28 mouse cellular contexts compared by ENCODE assay signal in the genomic region with DNA sequence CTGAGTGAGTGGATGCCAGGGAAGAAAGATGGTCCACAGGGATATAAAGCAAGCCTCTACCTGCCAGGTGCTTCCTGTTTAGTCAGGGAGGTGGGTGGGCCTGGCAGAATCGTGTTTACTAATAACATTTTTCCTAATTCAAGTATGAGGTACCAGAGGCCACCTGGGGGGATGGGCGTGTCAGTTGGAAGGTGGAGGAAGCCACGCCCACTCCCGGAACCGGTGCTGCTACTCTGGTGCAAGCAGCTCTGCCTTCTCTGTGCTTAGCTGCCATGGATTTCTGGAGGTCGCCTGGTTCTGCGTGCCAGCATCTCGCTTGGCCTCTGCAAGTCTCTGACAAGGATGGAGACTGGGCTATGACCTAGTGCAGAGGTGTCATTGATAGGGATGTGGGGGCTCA. TPM values are rescaled to one million over a fixed set of nuclear protein-coding genes. Genes with fewer than 3 reads are reported as not detected.
DNase-seq lines count a peak whose midpoint lies in the region; ATAC-seq and TF ChIP-seq lines count a peak whose summit lies in the region.
"Had no signal": no experiment of that assay in that cellular context is flagged by ENCODE, and none has a peak within 500 bp of the region (broad histone marks: within the 10 kb centered on the region; RNA-seq: fewer than 3 reads in every experiment).

No protein-coding gene starts in this region.

- H3K27ac ChIP-seq in kidney, embryonic 14.5 days (ENCODE audit: low read depth, low read length) = no peak overlapping the region
- H3K27ac ChIP-seq in ES-Bruce4 (ENCODE audit: insufficient read depth, low read length) = 0 out of 2 replicates have a peak overlapping the region, but pooled peaks have one; percentile 29
- H3K27ac ChIP-seq in embryonic facial prominence, embryonic 15.5 days (replicated peaks) = no peak overlapping the region
- H3K27ac ChIP-seq: heart, embryonic 15.5 days; hindbrain, embryonic 13.5 days; kidney, postnatal 0 days; layer of hippocampus, adult 2 months; limb, embryonic 13.5 days; liver, embryonic 13.5 days had no signal

- WGBS in kidney, embryonic 14.5 days = 39% methylated on average over 8 of the region's 8 CpGs
- 24% methylated on average over 8 of the region's 8 CpGs for WGBS in embryonic facial prominence, embryonic 15.5 days

- DNase-seq in kidney, postnatal 14 days = peak; percentile 22
- DNase-seq in urinary bladder, postnatal 10 days (ENCODE audit: low spot score) = peak; percentile 26
- DNase-seq in retina, embryonic 14.5 days (ENCODE audit: low spot score) = no peak
- DNase-seq in cerebellum, adult 11 months = no peak
- DNase-seq: adrenal gland, postnatal 14 days; cerebellum, adult 8-10 months; cerebellum, postnatal 36 days; embryo, embryonic 11 days; heart, postnatal 36 days; layer of hippocampus, postnatal 36 days; liver, embryonic 13.5 days; lung, adult 2 months; lung, postnatal 14 days; midbrain, embryonic 14.5 days; right cerebral cortex, postnatal 25 days; thymus, adult 2 months; thymus, postnatal 4 days had no signal

- no peak for TF ChIP-seq POLR2A in ES-Bruce4 (IDR thresholded peaks at IDR 0.05; ENCODE audit: insufficient read depth, low read length)

- H3K4me3 ChIP-seq in kidney, embryonic 14.5 days (ENCODE audit: low read length) = no peak overlapping the region
- no peak overlapping the region for H3K4me3 ChIP-seq in ES-Bruce4 (ENCODE audit: low read depth, low read length)
- H3K4me3 ChIP-seq in embryonic facial prominence, embryonic 15.5 days (replicated peaks) = no peak overlapping the region
- H3K4me3 ChIP-seq: heart, embryonic 15.5 days; hindbrain, embryonic 13.5 days; layer of hippocampus, adult 2 months; limb, embryonic 13.5 days; liver, embryonic 13.5 days had no signal

- H3K4me1 ChIP-seq in kidney, embryonic 14.5 days (ENCODE audit: control insufficient read depth, insufficient read depth, low read length) = peaks cover 11% of the 10 kb centered on the region; the same call in 1 of the 2 replicates
- peaks cover 6% of the 10 kb centered on the region for H3K4me1 ChIP-seq in ES-Bruce4 (ENCODE audit: control insufficient read depth, insufficient read depth, low read length)
- H3K4me1 ChIP-seq in embryonic facial prominence, embryonic 15.5 days = peaks cover 6% of the 10 kb centered on the region
- H3K4me1 ChIP-seq: liver, embryonic 13.5 days had no signal

- H3K9me3 ChIP-seq in kidney, embryonic 14.5 days (ENCODE audit: control insufficient read depth, low read length) = no peaks in the 10 kb centered on the region
- no peaks in the 10 kb centered on the region for H3K9me3 ChIP-seq in ES-Bruce4 (replicated peaks; ENCODE audit: control insufficient read depth, insufficient read depth, low read length, poor library complexity, severe bottlenecking)
- no peaks in the 10 kb centered on the region for H3K9me3 ChIP-seq in embryonic facial prominence, embryonic 15.5 days (replicated peaks)
- H3K9me3 ChIP-seq: heart, embryonic 15.5 days; hindbrain, embryonic 13.5 days; limb, embryonic 13.5 days; liver, embryonic 13.5 days had no signal

- H3K9ac ChIP-seq in kidney, embryonic 14.5 days (ENCODE audit: low read depth, low read length) = no peak overlapping the region
- no peak overlapping the region for H3K9ac ChIP-seq in ES-Bruce4 (ENCODE audit: low read depth, poor library complexity, severe bottlenecking)
- no peak overlapping the region for H3K9ac ChIP-seq in embryonic facial prominence, embryonic 15.5 days
- H3K9ac ChIP-seq: heart, embryonic 15.5 days; hindbrain, embryonic 13.5 days; limb, embryonic 13.5 days; liver, embryonic 13.5 days had no signal

- 0 out of 2 replicates have a peak, but pooled peaks cover 5% of the 10 kb centered on the region for H3K27me3 ChIP-seq in kidney, embryonic 14.5 days (ENCODE audit: control insufficient read depth, insufficient read depth, low read length)
- no peaks in the 10 kb centered on the region for H3K27me3 ChIP-seq in ES-Bruce4 (ENCODE audit: control insufficient read depth, insufficient read depth, low read length, poor library complexity, severe bottlenecking)
- no peaks in the 10 kb centered on the region for H3K27me3 ChIP-seq in embryonic facial prominence, embryonic 15.5 days
- H3K27me3 ChIP-seq: heart, embryonic 15.5 days; limb, embryonic 13.5 days had no signal

- H3K36me3 ChIP-seq in kidney, embryonic 14.5 days (ENCODE audit: control insufficient read depth, insufficient read depth, low read length) = no peaks in the 10 kb centered on the region
- no peaks in the 10 kb centered on the region for H3K36me3 ChIP-seq in ES-Bruce4 (ENCODE audit: control insufficient read depth, insufficient read depth, low read length, poor library complexity, severe bottlenecking)
- no peaks in the 10 kb centered on the region for H3K36me3 ChIP-seq in embryonic facial prominence, embryonic 15.5 days
- H3K36me3 ChIP-seq: heart, embryonic 15.5 days; hindbrain, embryonic 13.5 days; limb, embryonic 13.5 days; liver, embryonic 13.5 days had no signal

- TF ChIP-seq EP300 in ES-Bruce4 (IDR thresholded peaks at IDR 0.05; ENCODE audit: insufficient read depth, low read depth, low read length) = 0 out of 2 replicates have a peak, but pooled peaks have one; percentile 47

- ATAC-seq in kidney, embryonic 14.5 days (ENCODE audit: low FRiP score, low TSS enrichment) = no peak
- ATAC-seq in embryonic facial prominence, embryonic 15.5 days (ENCODE audit: insufficient number of reproducible peaks, low FRiP score, low TSS enrichment, low read depth) = peak; percentile 43; the same call in 1 of the 2 replicates
- no peak for ATAC-seq in megakaryocyte, adult 5-6 weeks (ENCODE audit: poor library complexity, severe bottlenecking)
- ATAC-seq: activated CD4-positive, CD25-positive, alpha-beta regulatory T cell, adult 4 months had no signal

- TF ChIP-seq CTCF in ES-Bruce4 (IDR thresholded peaks at IDR 0.05; ENCODE audit: low read depth, low read length) = no peak

- H3K4me2 ChIP-seq in kidney, embryonic 14.5 days (replicated peaks; ENCODE audit: low read depth, low read length) = no peak overlapping the region
- H3K4me2 ChIP-seq in embryonic facial prominence, embryonic 15.5 days (replicated peaks) = no peak overlapping the region
- H3K4me2 ChIP-seq: heart, embryonic 15.5 days; hindbrain, embryonic 13.5 days; limb, embryonic 13.5 days; liver, embryonic 13.5 days had no signal

RNA-seq across cellular contexts. Expression of a gene that starts 12.9 kb away (rescaled TPM):
- polyA plus RNA-seq in kidney, embryonic 14.5 days (2014; fragmentation: Nextera tagmentation; extraction: Ambion mirVana) = 47.9 and 52.9 TPM in 2 replicates
- 28.9 and 30.3 TPM in 2 replicates for polyA plus RNA-seq in ES-Bruce4 (2011; ENCODE audit: insufficient read depth, insufficient read length, low read depth, missing spikeins)
- 11.1 and 15.1 TPM in 2 replicates for polyA plus RNA-seq in embryonic facial prominence, embryonic 15.5 days (2015; fragmentation: Nextera tagmentation; extraction: Ambion mirVana)
- not detected in 2 replicates for total RNA-seq in megakaryocyte, adult 5-6 weeks (2015)
- total RNA-seq in megakaryocyte, adult 5-6 weeks (2017) = not detected in 2 replicates
- total RNA-seq: megakaryocyte-erythroid progenitor cell, adult 5-6 weeks had no signal

Comparison
In these comparisons a context has a peak if more than half of its experiments do, and no peak if none do; other contexts are left out.
1. DNase-seq: peak in kidney, postnatal 14 days (single experiment) and urinary bladder, postnatal 10 days (single experiment); none in retina, embryonic 14.5 days (single experiment) and cerebellum, adult 11 months (single experiment).